Mouse (Mus musculus) forebrain, embryonic 12.5 days (tissue): ENCODE data around the gene Ppp1r9a. TPM values are rescaled to one million over a fixed set of nuclear protein-coding genes. Genes with fewer than 3 reads are reported as not detected.

ENCODE experiments used
- polyA plus RNA-seq: library from polyadenylated mRNA; unstranded; fragments of >200 nt; fragmentation: Nextera tagmentation; extraction: Ambion mirVana; gene quantifications from 2 replicates; pipeline ENCODE4 v1.2.1, GENCODE M21; 2016

Gene Ppp1r9a
- polyA plus RNA-seq, 1 experiment from 2014 or later, result 30.5 TPM

Other genes with a start within 250 kb of the Ppp1r9a start
- 57.6 and 59.9 TPM in 2 replicates for gene Sgce, start 155.7 kb upstream of the Ppp1r9a start, polyA plus RNA-seq
- 9.4 and 12.8 TPM in 2 replicates for gene Peg10, start 155.6 kb upstream of the Ppp1r9a start, polyA plus RNA-seq